Comparison of ENCODE assay signal across 9 mouse cellular contexts in the genomic region with DNA sequence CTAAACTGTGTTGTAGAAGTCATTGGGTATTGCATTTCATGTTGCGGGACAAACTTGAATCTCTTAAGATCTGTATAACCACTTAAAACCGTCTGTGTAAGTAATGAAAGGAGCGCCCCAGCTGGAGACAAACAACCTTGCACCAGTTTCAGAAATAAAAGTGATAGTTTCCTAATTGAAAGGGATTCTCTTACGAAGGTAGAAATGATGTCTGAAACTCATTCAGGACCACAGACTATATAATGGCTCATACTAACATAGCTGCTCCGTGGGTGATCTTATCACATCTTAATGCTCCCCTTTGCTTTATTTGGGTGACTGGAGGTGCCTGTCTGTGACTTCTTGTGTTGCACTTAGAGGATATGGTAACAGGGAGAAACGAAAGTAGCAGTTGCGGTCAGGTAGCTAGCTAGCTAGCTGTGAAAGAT. TPM values are rescaled to one million over a fixed set of nuclear protein-coding genes. Genes with fewer than 3 reads are reported as not detected.
DNase-seq lines count a peak whose midpoint lies in the region; ATAC-seq and TF ChIP-seq lines count a peak whose summit lies in the region.
"Had no signal": no experiment of that assay in that cellular context is flagged by ENCODE, and none has a peak within 500 bp of the region (broad histone marks: within the 10 kb centered on the region; RNA-seq: fewer than 3 reads in every experiment).

No protein-coding gene starts in this region.

- H3K4me1 ChIP-seq in embryonic fibroblast, embryonic 13.5 days (ENCODE audit: control insufficient read depth, insufficient read depth, low read length): peaks cover 7% of the 10 kb centered on the region
- H3K4me1 ChIP-seq in intestine, embryonic 16.5 days (ENCODE audit: control insufficient read depth, insufficient read depth, low read length): 0 out of 2 replicates have a peak, but pooled peaks cover 6% of the 10 kb centered on the region
- H3K4me1 ChIP-seq in midbrain, embryonic 12.5 days: peaks cover 8% of the 10 kb centered on the region

- TF ChIP-seq POLR2A in embryonic fibroblast, embryonic 13.5 days (IDR thresholded peaks at IDR 0.05; ENCODE audit: low read depth, low read length): no peak

- 36% methylated on average over 7 of the region's 7 CpGs for WGBS in intestine, embryonic 16.5 days
- WGBS in midbrain, embryonic 12.5 days: 43% methylated on average over 7 of the region's 7 CpGs

- no peak for TF ChIP-seq CTCF in embryonic fibroblast, embryonic 13.5 days (IDR thresholded peaks at IDR 0.05; ENCODE audit: borderline replicate concordance, insufficient read depth, low read length)

- H3K9ac ChIP-seq in intestine, embryonic 16.5 days (ENCODE audit: low read depth, low read length): no peak overlapping the region
- no peak overlapping the region for H3K9ac ChIP-seq in midbrain, embryonic 12.5 days (replicated peaks)

- no peaks in the 10 kb centered on the region for H3K9me3 ChIP-seq in intestine, embryonic 16.5 days (ENCODE audit: control insufficient read depth, low read length)
- no peaks in the 10 kb centered on the region for H3K9me3 ChIP-seq in midbrain, embryonic 12.5 days
- H3K9me3 ChIP-seq: G1E had no signal

- no peak for ATAC-seq in intestine, embryonic 16.5 days
- ATAC-seq in midbrain, embryonic 12.5 days (ENCODE audit: low FRiP score, low read depth): no peak

- peak overlapping the region; percentile 36 for H3K4me3 ChIP-seq in embryonic fibroblast, embryonic 13.5 days (ENCODE audit: insufficient read depth, low read length)
- peak overlapping the region; percentile 83 for H3K4me3 ChIP-seq in intestine, embryonic 16.5 days (ENCODE audit: low read length)
- peak overlapping the region; percentile 84 for H3K4me3 ChIP-seq in midbrain, embryonic 12.5 days

- no peaks in the 10 kb centered on the region for H3K27me3 ChIP-seq in intestine, embryonic 16.5 days (replicated peaks; ENCODE audit: control insufficient read depth, insufficient read depth, low read length)
- H3K27me3 ChIP-seq in midbrain, embryonic 12.5 days: no peaks in the 10 kb centered on the region

- H3K27ac ChIP-seq in embryonic fibroblast, embryonic 13.5 days (ENCODE audit: insufficient read depth, low read length): no peak overlapping the region
- no peak overlapping the region for H3K27ac ChIP-seq in intestine, embryonic 16.5 days (ENCODE audit: low read length)
- no peak overlapping the region for H3K27ac ChIP-seq in midbrain, embryonic 12.5 days (replicated peaks)

- peak overlapping the region; percentile 91 for H3K4me2 ChIP-seq in intestine, embryonic 16.5 days (ENCODE audit: low read depth, low read length)
- H3K4me2 ChIP-seq in midbrain, embryonic 12.5 days (replicated peaks): peak overlapping the region; percentile 76

- H3K36me3 ChIP-seq in intestine, embryonic 16.5 days (ENCODE audit: control insufficient read depth, insufficient read depth, low read length): no peaks in the 10 kb centered on the region
- H3K36me3 ChIP-seq in midbrain, embryonic 12.5 days: no peaks in the 10 kb centered on the region
- H3K36me3 ChIP-seq: G1E had no signal

- peak; percentile 39 for DNase-seq in cerebellum, adult 9-10 months
- DNase-seq in cerebellum, postnatal 36 days: no peak
- DNase-seq in CD8-positive naive resting alpha-beta T cell, adult 2 months (ENCODE audit: low read depth in 2 of 2, low spot score in 2 of 2): peak; percentile 37 to 55
- no peak for DNase-seq in right cerebral cortex, postnatal 36 days (ENCODE audit: low spot score in 2 of 2)
- DNase-seq in spleen, adult 18-20 months: no peak

RNA-seq across cellular contexts. Expression of a gene that starts 1.3 kb away (rescaled TPM):
- polyA plus RNA-seq in embryonic fibroblast, embryonic 13.5 days (2011; ENCODE audit: insufficient read length, low read depth, missing spikeins): 13.5 and 16.7 TPM in 2 replicates
- 13.4 and 13.8 TPM in 2 replicates for polyA plus RNA-seq in intestine, embryonic 16.5 days (2015; fragmentation: Nextera tagmentation; extraction: Ambion mirVana)
- 15.9 and 17.3 TPM in 2 replicates for polyA plus RNA-seq in midbrain, embryonic 12.5 days (2016; fragmentation: Nextera tagmentation; extraction: Ambion mirVana)

Comparison
In these comparisons a context has a peak if more than half of its experiments do, and no peak if none do; other contexts are left out.
1. DNase-seq: peak in cerebellum, adult 9-10 months (single experiment) and CD8-positive naive resting alpha-beta T cell, adult 2 months (2 of 2); none in cerebellum, postnatal 36 days (0 of 2), right cerebral cortex, postnatal 36 days (0 of 2) and spleen, adult 18-20 months (0 of 2).
2. Peak in every context shown above with its lines, with median percentiles within 50 percentile points of each other: H3K4me3 ChIP-seq.